Mouse (Mus musculus): ENCODE measurements around the gene Fbxl18. TPM values are rescaled to one million over a fixed set of nuclear protein-coding genes. Genes with fewer than 3 reads are reported as not detected.

Fbxl18 gene
- polyA plus RNA-seq, 1 experiment, result 21.3 TPM

GRCm38 (mm10) chr5:142901846-142902505, 6.8 kb upstream of the Fbxl18 start:
- peaks cover 10% of the 10 kb centered on the region for H3K4me1 ChIP-seq (ENCODE audit: control insufficient read depth, insufficient read depth, low read length)
- H3K4me3 ChIP-seq (replicated peaks; ENCODE audit: extremely low read depth, low read depth, low read length), result no peak overlapping the region
- no peak for DNase-seq
- TF ChIP-seq CTCF (IDR thresholded peaks at IDR 0.05; ENCODE audit: insufficient read depth, low read length), result no peak
- no peak for TF ChIP-seq POLR2A (IDR thresholded peaks at IDR 0.05; ENCODE audit: borderline replicate concordance, extremely low read depth, low read depth, low read length)
- 36% methylated on average over 4 of the region's 4 CpGs for WGBS

DNA sequence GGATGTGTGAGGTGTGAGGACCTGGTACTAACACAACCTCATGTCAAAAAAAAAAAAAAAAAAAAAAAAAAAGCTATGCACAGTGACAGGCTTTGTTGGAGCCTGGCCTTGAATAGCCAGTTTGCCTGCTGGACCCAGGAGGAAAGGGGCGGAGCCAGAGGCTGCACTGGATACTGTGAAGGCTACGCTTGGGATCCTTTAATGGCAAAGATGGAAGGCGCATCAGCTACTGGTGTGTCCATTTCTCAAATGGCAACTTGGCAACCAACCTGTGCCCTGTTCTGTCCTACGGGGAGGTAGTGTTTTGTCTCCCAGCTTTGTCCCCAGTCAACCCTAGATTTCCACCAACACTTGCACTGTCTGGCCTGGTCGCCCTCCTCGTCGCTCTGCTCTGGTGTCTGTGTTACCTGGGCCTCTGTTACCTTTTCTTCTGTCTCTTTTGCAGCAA, 6.2 kb upstream of the Fbxl18 start:
- TF ChIP-seq POLR2A (IDR thresholded peaks at IDR 0.05; ENCODE audit: borderline replicate concordance, extremely low read depth, low read depth, low read length) (peak; percentile 27; the same call in 1 of the 2 replicates), CTCF (IDR thresholded peaks at IDR 0.05; ENCODE audit: insufficient read depth, low read length) (no peak)
- DNase-seq, result peak; percentile 29
- H3K4me1 ChIP-seq (ENCODE audit: control insufficient read depth, insufficient read depth, low read length), result peaks cover 10% of the 10 kb centered on the region
- WGBS, result 65% methylated on average over 7 of the region's 7 CpGs
- H3K4me3 ChIP-seq (replicated peaks; ENCODE audit: extremely low read depth, low read depth, low read length), result no peak overlapping the region

- Histone ChIP-seq H3K4me3 (replicated peaks; ENCODE audit: extremely low read depth, low read depth, low read length) (no peak overlapping the region), H3K4me1 (ENCODE audit: control insufficient read depth, insufficient read depth, low read length) (peaks cover 10% of the 10 kb centered on the region)
- DNase-seq, result no peak
- WGBS, result 65% methylated on average over 7 of the region's 7 CpGs
- no peak for TF ChIP-seq POLR2A (IDR thresholded peaks at IDR 0.05; ENCODE audit: borderline replicate concordance, extremely low read depth, low read depth, low read length)
- TF ChIP-seq CTCF (IDR thresholded peaks at IDR 0.05; ENCODE audit: insufficient read depth, low read length), result no peak
These were observed 5.4 kb upstream of the Fbxl18 start for GRCm38 (mm10) chr5:142900651-142901050.

GRCm38 (mm10) chr5:142899932-142900533, 4.8 kb upstream of the Fbxl18 start:
- 66% methylated on average over 5 of the region's 5 CpGs for WGBS
- no peak for TF ChIP-seq POLR2A (IDR thresholded peaks at IDR 0.05; ENCODE audit: borderline replicate concordance, extremely low read depth, low read depth, low read length)
- no peak for TF ChIP-seq CTCF (IDR thresholded peaks at IDR 0.05; ENCODE audit: insufficient read depth, low read length)
- no peak for DNase-seq
- Histone ChIP-seq H3K4me1 (ENCODE audit: control insufficient read depth, insufficient read depth, low read length) (peaks cover 10% of the 10 kb centered on the region), H3K4me3 (replicated peaks; ENCODE audit: extremely low read depth, low read depth, low read length) (no peak overlapping the region)

DNA sequence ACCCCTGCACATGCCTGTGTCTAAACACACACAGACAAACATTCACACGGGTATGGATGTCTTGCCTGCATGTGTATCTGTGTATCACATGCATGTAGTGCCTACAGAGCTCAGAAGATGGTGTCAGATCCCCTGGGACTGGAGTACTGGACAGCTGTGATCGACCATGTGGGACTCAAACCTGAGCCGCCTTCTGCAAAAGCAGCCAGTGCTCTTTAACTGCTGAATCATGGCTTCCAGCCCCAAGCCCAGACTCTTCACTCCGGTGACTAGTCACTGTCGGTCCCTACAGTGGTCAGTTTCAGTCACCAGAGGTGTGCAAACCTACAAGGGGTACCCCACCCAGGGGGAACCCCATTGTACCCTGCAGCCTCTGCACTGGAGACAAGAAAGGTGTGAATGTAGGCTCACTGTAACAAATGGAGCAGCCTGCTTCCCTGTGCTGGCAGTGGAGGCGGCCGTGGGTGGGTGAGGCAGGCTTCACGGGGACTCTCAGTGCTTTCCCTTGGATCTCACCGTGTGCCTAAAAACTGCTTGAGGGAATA, 3.9 kb upstream of the Fbxl18 start:
- no peak for TF ChIP-seq CTCF (IDR thresholded peaks at IDR 0.05; ENCODE audit: insufficient read depth, low read length)
- TF ChIP-seq POLR2A (IDR thresholded peaks at IDR 0.05; ENCODE audit: borderline replicate concordance, extremely low read depth, low read depth, low read length), result no peak
- no peak for DNase-seq
- Histone ChIP-seq H3K4me1 (ENCODE audit: control insufficient read depth, insufficient read depth, low read length) (peaks cover 7% of the 10 kb centered on the region; the same call in 1 of the 2 replicates), H3K4me3 (replicated peaks; ENCODE audit: extremely low read depth, low read depth, low read length) (no peak overlapping the region)
- WGBS, result 70% methylated on average over 9 of the region's 9 CpGs

- 68% methylated on average over 4 of the region's 4 CpGs for WGBS
- TF ChIP-seq POLR2A (IDR thresholded peaks at IDR 0.05; ENCODE audit: borderline replicate concordance, extremely low read depth, low read depth, low read length), result no peak
- TF ChIP-seq CTCF (IDR thresholded peaks at IDR 0.05; ENCODE audit: insufficient read depth, low read length), result no peak
- Histone ChIP-seq H3K4me1 (ENCODE audit: control insufficient read depth, insufficient read depth, low read length) (peaks cover 5% of the 10 kb centered on the region; the same call in 1 of the 2 replicates), H3K4me3 (replicated peaks; ENCODE audit: extremely low read depth, low read depth, low read length) (no peak overlapping the region)
- no peak for DNase-seq
These were observed 3.1 kb upstream of the Fbxl18 start for GRCm38 (mm10) chr5:142898316-142898715.

DNA sequence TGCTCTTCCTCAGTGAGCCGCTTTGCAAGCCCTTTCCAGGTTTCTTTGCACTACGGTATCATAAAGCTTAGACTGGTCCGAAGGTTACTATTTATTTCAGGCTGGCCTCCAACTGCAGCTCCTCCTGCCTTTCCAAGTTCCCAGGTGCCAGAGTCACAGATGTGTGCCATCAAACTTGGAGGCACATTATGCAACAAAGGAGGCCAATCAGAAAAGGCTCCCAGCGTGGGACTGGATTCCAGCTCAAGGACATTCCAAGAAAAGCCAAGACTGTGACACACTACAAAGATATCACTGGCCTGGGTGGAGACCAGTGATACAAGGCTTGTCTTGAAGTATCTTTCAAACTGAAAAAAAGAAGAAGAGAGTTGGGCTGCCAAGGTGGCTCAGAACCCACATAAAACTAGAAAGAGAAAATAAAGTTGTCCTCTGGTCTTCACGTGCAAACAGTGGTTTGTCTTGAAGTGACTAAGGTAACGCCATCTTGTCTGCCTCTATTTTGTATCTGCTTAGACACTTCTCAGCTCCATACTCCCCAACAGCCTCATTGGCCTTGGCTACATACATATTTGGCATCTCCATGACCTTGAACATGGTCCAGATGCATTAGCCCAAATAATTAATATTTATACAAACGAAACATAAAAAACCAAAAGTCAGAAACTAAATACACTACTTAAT, 2.5 kb upstream of the Fbxl18 start:
- DNase-seq, result no peak
- 75% methylated on average over 7 of the region's 7 CpGs for WGBS
- H3K4me3 ChIP-seq (replicated peaks; ENCODE audit: extremely low read depth, low read depth, low read length), result no peak overlapping the region
- TF ChIP-seq POLR2A (IDR thresholded peaks at IDR 0.05; ENCODE audit: borderline replicate concordance, extremely low read depth, low read depth, low read length), result no peak
- no peak for TF ChIP-seq CTCF (IDR thresholded peaks at IDR 0.05; ENCODE audit: insufficient read depth, low read length)
- H3K4me1 ChIP-seq (ENCODE audit: control insufficient read depth, insufficient read depth, low read length), result peaks cover 3% of the 10 kb centered on the region; the same call in 1 of the 2 replicates

DNA sequence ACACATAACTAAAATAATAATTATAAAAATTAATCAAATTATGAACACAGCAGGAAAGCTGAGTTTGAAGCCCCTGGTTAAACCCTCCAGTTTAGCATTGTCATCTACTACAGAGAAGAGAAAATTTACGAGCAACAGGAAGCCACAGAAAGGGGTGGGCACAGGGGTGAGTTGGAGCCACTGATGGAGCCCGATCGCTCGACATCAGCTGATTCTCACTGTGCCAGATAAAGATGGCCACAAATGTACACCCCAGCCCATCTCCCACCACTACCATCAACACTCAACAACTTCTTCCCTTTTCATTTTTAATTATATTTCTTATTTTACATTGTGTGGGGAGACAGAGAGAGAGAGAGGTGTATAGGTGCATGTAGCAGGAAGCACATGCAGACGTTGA, 1.5 kb upstream of the Fbxl18 start:
- no peak for DNase-seq
- WGBS, result 30% methylated on average over 5 of the region's 5 CpGs
- H3K4me3 ChIP-seq (replicated peaks; ENCODE audit: extremely low read depth, low read depth, low read length), result no peak overlapping the region
- TF ChIP-seq POLR2A (IDR thresholded peaks at IDR 0.05; ENCODE audit: borderline replicate concordance, extremely low read depth, low read depth, low read length) (no peak), CTCF (IDR thresholded peaks at IDR 0.05; ENCODE audit: insufficient read depth, low read length) (no peak)
- H3K4me1 ChIP-seq (ENCODE audit: control insufficient read depth, insufficient read depth, low read length), result no peaks in the 10 kb centered on the region

GRCm38 (mm10) chr5:142896192-142896591, 971 bp upstream of the Fbxl18 start:
- TF ChIP-seq CTCF (IDR thresholded peaks at IDR 0.05; ENCODE audit: insufficient read depth, low read length), result 0 out of 2 replicates have a peak, but pooled peaks have one; percentile 21
- TF ChIP-seq POLR2A (IDR thresholded peaks at IDR 0.05; ENCODE audit: borderline replicate concordance, extremely low read depth, low read depth, low read length), result no peak
- Histone ChIP-seq H3K4me1 (ENCODE audit: control insufficient read depth, insufficient read depth, low read length) (no peaks in the 10 kb centered on the region), H3K4me3 (replicated peaks; ENCODE audit: extremely low read depth, low read depth, low read length) (no peak overlapping the region)
- 39% methylated on average over 10 of the region's 10 CpGs for WGBS
- no peak for DNase-seq

Measured in lung, adult 2 months (tissue).